Mouse (Mus musculus) limb, embryonic 11.5 days (tissue): Measurements from ENCODE around the gene Mthfd1l. TPM values are rescaled to one million over a fixed set of nuclear protein-coding genes. Genes with fewer than 3 reads are reported as not detected.

Experiments used
- ATAC-seq: fragments of 200-750 bp; cut with Nextera tagmentation; 2 replicates; pipeline ENCODE4 v1.8.0; 2017; ENCODE audit warnings: low read depth; ENCODE audit not compliant: insufficient number of reproducible peaks, low FRiP score, low TSS enrichment
- DNase-seq: peaks from one replicate; pipeline ENCODE4 v3.0.0-alpha.2; 2015; ENCODE audit warnings: low spot score
- H3K27ac ChIP-seq: fragments of 300-500 bp; sonication (generic); replicated peaks from 2 replicates; pipeline ENCODE4 v1.5.1; 2014; ENCODE audit warnings: low read depth, mild to moderate bottlenecking, low read length
- H3K27me3 ChIP-seq: fragments of 300-500 bp; sonication (generic); 2 replicates; pipeline ENCODE4 v1.6.1; 2014; ENCODE audit warnings: mild to moderate bottlenecking, low read length, mixed read lengths; ENCODE audit not compliant: control insufficient read depth, insufficient read depth
- H3K36me3 ChIP-seq: fragments of 300-500 bp; sonication (generic); 2 replicates; pipeline ENCODE4 v1.6.1; 2014; ENCODE audit warnings: mild to moderate bottlenecking, low read length, moderate library complexity, mixed read lengths; ENCODE audit not compliant: control insufficient read depth, insufficient read depth
- H3K4me1 ChIP-seq: fragments of 300-500 bp; sonication (generic); 2 replicates; pipeline ENCODE4 v1.6.1; 2014; ENCODE audit warnings: low read length, mixed read lengths; ENCODE audit not compliant: control insufficient read depth, insufficient read depth
- H3K4me2 ChIP-seq: fragments of 300-500 bp; sonication (generic); 2 replicates; pipeline ENCODE4 v1.6.1; 2014; ENCODE audit warnings: low read depth, mild to moderate bottlenecking, moderate library complexity; ENCODE audit not compliant: severe bottlenecking
- H3K4me3 ChIP-seq: fragments of 300-500 bp; sonication (generic); 2 replicates; pipeline ENCODE4 v1.5.1; 2014; ENCODE audit warnings: low read depth, low read length
- H3K9ac ChIP-seq: fragments of 300-500 bp; sonication (generic); 2 replicates; pipeline ENCODE4 v1.6.1; 2014; ENCODE audit warnings: mild to moderate bottlenecking, low read length
- H3K9me3 ChIP-seq: fragments of 300-500 bp; sonication (generic); 2 replicates; pipeline ENCODE4 v1.6.1; 2016; ENCODE audit warnings: low read length; ENCODE audit not compliant: control insufficient read depth
- WGBS: fragments of 180-500 bp; shearing (Covaris S2); extraction: QIAGEN DNeasy Blood & Tissue Kit; methylation state at CpG from one replicate; pipeline ENCODE4 v1.1.7; 2014; 5-methylcytosine and 5-hydroxymethylcytosine counted together
- polyA plus RNA-seq: library from polyadenylated mRNA; unstranded; fragments of >200 nt; fragmentation: Nextera tagmentation; extraction: Ambion mirVana; gene quantifications from 2 replicates; pipeline ENCODE4 v1.2.1, GENCODE M21; 2014

Gene Mthfd1l
- polyA plus RNA-seq, 1 experiment from 2014 or later = 16.0 TPM

GRCm38 (mm10) chr10:4041691-4042090, 68.8 kb downstream of the Mthfd1l start:
- Histone ChIP-seq H3K4me1 (no peaks in the 10 kb centered on the region), H3K9me3 (no peaks in the 10 kb centered on the region), H3K27me3 (no peaks in the 10 kb centered on the region), H3K4me3 (no peak overlapping the region), H3K27ac (no peak overlapping the region), H3K36me3 (no peaks in the 10 kb centered on the region; the same call in 1 of the 2 replicates), H3K9ac (no peak overlapping the region), H3K4me2 (no peak overlapping the region)
- 82% methylated on average over 9 of the region's 9 CpGs for WGBS
- DNase-seq (peak; percentile 53), ATAC-seq (no peak)

GRCm38 (mm10) chr10:4044421-4044820, 71.5 kb downstream of the Mthfd1l start:
- H3K27ac ChIP-seq = no peak overlapping the region
- no peak overlapping the region for H3K4me3 ChIP-seq
- no peak for ATAC-seq
- no peaks in the 10 kb centered on the region; the same call in 1 of the 2 replicates for H3K36me3 ChIP-seq
- 87% methylated on average over 7 of the region's 7 CpGs for WGBS
- no peak overlapping the region for H3K4me2 ChIP-seq
- H3K4me1 ChIP-seq = no peaks in the 10 kb centered on the region
- no peaks in the 10 kb centered on the region for H3K9me3 ChIP-seq
- no peak for DNase-seq
- H3K9ac ChIP-seq = no peak overlapping the region
- H3K27me3 ChIP-seq = no peaks in the 10 kb centered on the region

- no peak for ATAC-seq
- Histone ChIP-seq H3K4me1 (no peaks in the 10 kb centered on the region), H3K36me3 (peaks cover 4% of the 10 kb centered on the region; the same call in 1 of the 2 replicates)
Measured at GRCm38 (mm10) chr10:4046496-4046895, 73.6 kb downstream of the Mthfd1l start.

GRCm38 (mm10) chr10:4047666-4048065, 74.7 kb downstream of the Mthfd1l start:
- ATAC-seq = no peak
- H3K4me1 ChIP-seq = no peaks in the 10 kb centered on the region
- H3K9me3 ChIP-seq = no peaks in the 10 kb centered on the region
- no peak overlapping the region for H3K4me3 ChIP-seq
- H3K4me2 ChIP-seq = no peak overlapping the region
- peaks cover 4% of the 10 kb centered on the region; the same call in 1 of the 2 replicates for H3K36me3 ChIP-seq
- DNase-seq = no peak
- no peaks in the 10 kb centered on the region for H3K27me3 ChIP-seq
- no peak overlapping the region for H3K27ac ChIP-seq
- 91% methylated on average over 6 of the region's 6 CpGs for WGBS
- no peak overlapping the region for H3K9ac ChIP-seq

More at GRCm38 (mm10) chr10:4046496-4046895, 73.6 kb downstream of the Mthfd1l start:
- H3K27ac ChIP-seq = no peak overlapping the region
- no peak overlapping the region for H3K9ac ChIP-seq
- H3K4me2 ChIP-seq = no peak overlapping the region
- no peak for DNase-seq
- WGBS = 86% methylated on average over 4 of the region's 4 CpGs
- no peaks in the 10 kb centered on the region for H3K27me3 ChIP-seq
- H3K9me3 ChIP-seq = no peaks in the 10 kb centered on the region
- H3K4me3 ChIP-seq = no peak overlapping the region

GRCm38 (mm10) chr10:4050236-4050635, 77.3 kb downstream of the Mthfd1l start:
- H3K4me3 ChIP-seq = no peak overlapping the region
- H3K36me3 ChIP-seq = peaks cover 4% of the 10 kb centered on the region; the same call in 1 of the 2 replicates
- no peaks in the 10 kb centered on the region for H3K27me3 ChIP-seq
- no peak for DNase-seq
- no peak overlapping the region for H3K9ac ChIP-seq
- 97% methylated on average over 4 of the region's 4 CpGs for whole genome bisulfite sequencing
- ATAC-seq = no peak
- H3K4me2 ChIP-seq = no peak overlapping the region
- H3K27ac ChIP-seq = no peak overlapping the region
- no peaks in the 10 kb centered on the region for H3K4me1 ChIP-seq
- H3K9me3 ChIP-seq = no peaks in the 10 kb centered on the region

GRCm38 (mm10) chr10:4052711-4053110, 79.8 kb downstream of the Mthfd1l start:
- WGBS = 62% methylated on average over 4 of the region's 4 CpGs
- H3K27me3 ChIP-seq = no peaks in the 10 kb centered on the region
- no peak overlapping the region for H3K9ac ChIP-seq
- H3K36me3 ChIP-seq = peaks cover 4% of the 10 kb centered on the region
- no peaks in the 10 kb centered on the region for H3K9me3 ChIP-seq
- ATAC-seq (no peak), DNase-seq (no peak)
- H3K4me3 ChIP-seq = no peak overlapping the region
- H3K27ac ChIP-seq = no peak overlapping the region
- H3K4me2 ChIP-seq = no peak overlapping the region
- no peaks in the 10 kb centered on the region for H3K4me1 ChIP-seq

- Histone ChIP-seq H3K4me2 (no peak overlapping the region), H3K4me3 (no peak overlapping the region), H3K9me3 (no peaks in the 10 kb centered on the region), H3K36me3 (peaks cover 4% of the 10 kb centered on the region), H3K27me3 (no peaks in the 10 kb centered on the region), H3K9ac (no peak overlapping the region), H3K4me1 (no peaks in the 10 kb centered on the region), H3K27ac (no peak overlapping the region)
- DNase-seq = no peak
- WGBS = 87% methylated on average over 19 of the region's 19 CpGs
- ATAC-seq = 0 out of 2 replicates have a peak, but pooled peaks have one; percentile 47
Measured at GRCm38 (mm10) chr10:4053278-4054061, 80.6 kb downstream of the Mthfd1l start.

- no peaks in the 10 kb centered on the region for H3K9me3 ChIP-seq
- DNase-seq = no peak
- H3K27ac ChIP-seq = no peak overlapping the region
- H3K36me3 ChIP-seq = peaks cover 4% of the 10 kb centered on the region
- H3K4me3 ChIP-seq = no peak overlapping the region
- no peaks in the 10 kb centered on the region for H3K4me1 ChIP-seq
- H3K4me2 ChIP-seq = no peak overlapping the region
- no peak overlapping the region for H3K9ac ChIP-seq
- WGBS = 63% methylated on average over 1 of the region's 1 CpGs
- no peaks in the 10 kb centered on the region for H3K27me3 ChIP-seq
- ATAC-seq = no peak
Measured at GRCm38 (mm10) chr10:4054589-4054988, 81.7 kb downstream of the Mthfd1l start.
